Mouse (Mus musculus) liver, embryonic 14.5 days (tissue): ENCODE results near the gene Obscn.

Experiments
- CTCF ChIP-seq: IDR thresholded peaks from 2 replicates; pipeline ENCODE4 v1.5.1; 2016; ENCODE audit warnings: antibody characterized with exemption, low read depth, control low read depth
- EP300 ChIP-seq: IDR thresholded peaks from 2 replicates; pipeline ENCODE4 v1.6.1; 2016; ENCODE audit warnings: antibody characterized with exemption, low read depth

- no peak for TF ChIP-seq CTCF
- no peak for TF ChIP-seq EP300
Observed at GRCm38 (mm10) chr11:58983691-58984341, 152.4 kb downstream of the Obscn start.
